Mouse (Mus musculus) splenic B cell, adult 2 months (primary cell): ENCODE data around the gene Hsd17b13.

Experiments
- DNase-seq: peaks from one replicate; pipeline ENCODE4 v3.0.0-alpha.2; 2011; ENCODE audit warnings: low read depth, low spot score
- H3K27me3 ChIP-seq: 2 replicates; pipeline ENCODE4 v1.6.1; 2012; ENCODE audit warnings: mild to moderate bottlenecking, low read length, moderate library complexity, mixed read lengths; ENCODE audit not compliant: control insufficient read depth, poor library complexity, insufficient read depth, severe bottlenecking
- H3K36me3 ChIP-seq: 2 replicates; pipeline ENCODE4 v1.6.1; 2012; ENCODE audit warnings: mild to moderate bottlenecking, low read length, moderate library complexity, mixed read lengths; ENCODE audit not compliant: control insufficient read depth, poor library complexity, insufficient read depth, severe bottlenecking

Hsd17b13 gene

DNA sequence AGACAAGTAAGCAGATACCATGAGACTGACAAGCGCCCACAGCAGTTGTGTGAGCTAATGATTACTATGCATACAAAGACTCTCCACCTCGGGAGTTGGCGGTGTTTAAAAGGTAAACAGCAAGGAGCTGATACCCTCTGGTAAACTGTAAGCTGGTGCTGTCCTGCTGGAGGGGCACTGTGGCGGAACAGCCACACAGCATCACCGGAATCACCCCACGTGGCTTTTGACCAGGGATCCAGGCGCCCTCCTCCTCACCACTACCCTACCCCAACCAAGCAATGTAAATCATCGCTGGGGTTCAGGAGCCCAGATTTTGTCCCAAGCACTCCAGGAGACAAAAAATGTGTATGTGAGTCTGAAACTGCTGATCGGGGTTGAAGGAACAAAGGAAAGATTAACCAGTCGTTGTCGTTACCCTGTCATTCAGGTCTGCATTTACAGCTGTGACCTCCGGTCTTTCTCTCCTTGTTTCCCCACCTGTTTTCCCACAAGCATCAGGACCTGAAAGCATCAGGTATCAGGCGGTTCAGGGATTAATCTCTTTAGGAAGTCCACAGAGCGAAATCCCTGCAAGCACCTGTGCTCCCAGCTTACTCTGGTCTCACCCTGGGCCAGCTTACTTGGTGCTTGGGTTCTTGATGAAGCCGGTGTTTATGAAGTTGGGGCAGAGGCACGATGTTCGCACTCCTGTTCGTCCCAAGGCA lies 25.5 kb upstream of the Hsd17b13 start:
- Histone ChIP-seq H3K27me3 (no peaks in the 10 kb centered on the region), H3K36me3 (peaks cover 16% of the 10 kb centered on the region)
- no peak for DNase-seq

DNA sequence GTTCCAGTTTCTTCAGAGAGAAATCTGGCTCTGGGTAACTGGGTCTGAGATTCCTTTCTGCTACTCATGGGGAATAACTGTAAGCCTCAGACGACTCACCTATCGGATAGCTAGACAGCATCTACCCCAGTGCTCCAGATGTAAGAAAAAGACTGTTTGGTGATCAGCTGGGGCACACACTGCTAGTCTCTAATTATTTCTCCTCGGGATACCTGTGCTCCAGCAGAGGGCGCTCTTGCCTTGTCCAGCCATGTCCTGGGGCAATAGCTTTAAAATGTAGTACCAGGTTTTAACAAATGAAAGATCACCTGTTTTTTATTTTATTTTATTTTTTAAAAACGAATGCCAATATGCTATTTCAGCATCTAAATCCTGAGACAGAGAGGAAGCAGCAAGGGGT lies 22.5 kb upstream of the Hsd17b13 start:
- H3K36me3 ChIP-seq, result peaks cover 9% of the 10 kb centered on the region; the same call in 1 of the 2 replicates
- DNase-seq, result peak; percentile 88
- H3K27me3 ChIP-seq, result no peaks in the 10 kb centered on the region

DNA sequence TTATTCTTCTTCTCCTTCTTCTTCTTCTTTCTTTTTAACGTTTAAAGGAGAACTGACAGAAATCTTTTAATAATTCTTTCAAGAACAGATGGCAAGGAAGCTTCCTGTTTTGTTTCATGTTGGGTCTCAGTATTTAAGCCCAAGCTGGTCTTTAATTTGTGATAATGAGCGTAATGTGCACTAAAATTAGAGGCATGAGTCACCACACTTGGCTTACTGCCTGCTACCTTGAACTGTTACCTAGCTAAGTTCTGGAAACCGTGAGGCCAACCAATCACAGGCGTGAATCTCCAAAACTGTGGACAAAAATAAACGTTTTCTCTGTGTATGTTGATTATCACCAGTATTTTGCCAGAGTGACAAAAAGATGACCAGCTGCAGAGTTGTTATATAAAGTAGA lies 21.5 kb upstream of the Hsd17b13 start:
- Histone ChIP-seq H3K36me3 (peaks cover 9% of the 10 kb centered on the region; the same call in 1 of the 2 replicates), H3K27me3 (no peaks in the 10 kb centered on the region)
- DNase-seq, result no peak

DNA sequence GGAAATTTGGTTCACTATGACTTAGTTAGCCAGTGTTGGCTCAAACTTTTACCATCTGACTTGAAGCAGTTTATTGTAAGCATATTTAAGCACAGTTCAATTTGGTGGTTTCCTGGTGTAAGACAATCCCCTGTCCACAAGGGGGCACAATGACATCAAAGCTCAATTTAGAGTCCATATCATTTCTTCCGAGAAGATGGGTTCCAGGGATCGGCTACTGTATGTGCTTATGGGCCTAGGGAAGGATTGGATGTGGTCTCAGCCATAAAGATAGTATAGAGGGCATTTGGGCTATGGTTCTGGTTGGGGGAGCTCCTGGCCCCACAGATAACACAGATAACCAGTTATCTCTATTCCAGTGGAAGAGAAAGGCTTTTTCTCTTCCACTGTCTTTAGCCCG lies 18.0 kb upstream of the Hsd17b13 start:
- H3K36me3 ChIP-seq, result 0 out of 2 replicates have a peak, but pooled peaks cover 2% of the 10 kb centered on the region
- H3K27me3 ChIP-seq, result no peaks in the 10 kb centered on the region
- DNase-seq, result peak; percentile 57

DNA sequence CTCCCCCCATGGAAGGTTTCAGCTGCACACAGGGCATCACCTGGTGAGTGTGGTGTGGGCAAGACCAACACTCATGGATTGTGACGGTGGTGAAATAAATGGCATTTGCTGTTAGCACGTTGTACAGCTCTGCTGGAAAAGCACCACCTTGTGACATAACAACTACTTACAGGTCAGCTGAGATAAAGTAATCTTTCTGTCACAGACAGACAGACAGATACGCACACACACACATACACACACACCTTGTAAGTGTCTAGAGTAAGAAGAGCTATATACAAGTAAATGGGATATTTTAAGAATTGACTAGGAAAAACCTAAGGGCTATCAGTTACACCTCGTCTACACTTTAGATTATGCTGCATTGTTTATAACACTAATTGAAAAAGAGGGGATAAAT lies 17.5 kb upstream of the Hsd17b13 start:
- no peaks in the 10 kb centered on the region for H3K27me3 ChIP-seq
- peaks cover 4% of the 10 kb centered on the region; the same call in 1 of the 2 replicates for H3K36me3 ChIP-seq
- no peak for DNase-seq

DNA sequence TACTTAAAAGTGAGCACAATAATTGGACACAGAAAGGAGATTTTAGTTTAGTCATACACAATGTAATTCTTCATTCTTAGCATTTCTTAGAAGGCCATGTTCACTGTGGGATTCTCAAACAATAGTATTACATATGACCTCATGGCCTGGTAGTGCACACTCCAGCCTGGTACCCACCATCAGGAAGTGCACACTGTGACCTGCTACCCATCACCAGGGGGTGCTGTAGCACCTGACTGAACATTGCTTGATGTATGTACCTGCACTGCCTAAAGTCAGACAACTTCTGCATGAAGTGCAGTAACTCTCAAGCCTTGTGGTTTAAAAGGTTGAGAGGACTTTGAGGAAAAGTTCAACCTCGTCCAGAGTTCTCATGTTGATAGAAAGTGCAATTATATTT lies 16.4 kb upstream of the Hsd17b13 start:
- peak; percentile 57 for DNase-seq
- Histone ChIP-seq H3K36me3 (peaks cover 2% of the 10 kb centered on the region; the same call in 1 of the 2 replicates), H3K27me3 (no peaks in the 10 kb centered on the region)

DNA sequence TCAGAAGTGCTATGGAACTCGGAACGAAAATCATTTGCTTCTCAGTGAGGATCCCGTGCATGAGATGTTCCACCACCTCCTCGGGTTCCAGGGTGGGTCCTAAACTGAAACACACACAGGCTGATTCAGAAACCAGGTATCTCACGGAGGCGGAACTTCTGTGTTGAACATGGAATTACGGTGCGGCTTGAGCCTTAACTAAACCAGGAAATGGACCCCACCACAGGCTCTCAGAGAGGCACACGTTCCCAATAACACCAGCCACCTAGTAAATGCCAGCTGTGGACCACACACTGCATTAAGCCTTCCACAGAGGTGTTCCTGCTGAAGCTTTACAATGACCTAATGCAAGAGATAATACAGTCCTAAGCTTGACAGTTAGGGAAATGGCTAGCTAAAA lies 15.6 kb upstream of the Hsd17b13 start:
- Histone ChIP-seq H3K36me3 (peaks cover 2% of the 10 kb centered on the region; the same call in 1 of the 2 replicates), H3K27me3 (no peaks in the 10 kb centered on the region)
- no peak for DNase-seq

DNA sequence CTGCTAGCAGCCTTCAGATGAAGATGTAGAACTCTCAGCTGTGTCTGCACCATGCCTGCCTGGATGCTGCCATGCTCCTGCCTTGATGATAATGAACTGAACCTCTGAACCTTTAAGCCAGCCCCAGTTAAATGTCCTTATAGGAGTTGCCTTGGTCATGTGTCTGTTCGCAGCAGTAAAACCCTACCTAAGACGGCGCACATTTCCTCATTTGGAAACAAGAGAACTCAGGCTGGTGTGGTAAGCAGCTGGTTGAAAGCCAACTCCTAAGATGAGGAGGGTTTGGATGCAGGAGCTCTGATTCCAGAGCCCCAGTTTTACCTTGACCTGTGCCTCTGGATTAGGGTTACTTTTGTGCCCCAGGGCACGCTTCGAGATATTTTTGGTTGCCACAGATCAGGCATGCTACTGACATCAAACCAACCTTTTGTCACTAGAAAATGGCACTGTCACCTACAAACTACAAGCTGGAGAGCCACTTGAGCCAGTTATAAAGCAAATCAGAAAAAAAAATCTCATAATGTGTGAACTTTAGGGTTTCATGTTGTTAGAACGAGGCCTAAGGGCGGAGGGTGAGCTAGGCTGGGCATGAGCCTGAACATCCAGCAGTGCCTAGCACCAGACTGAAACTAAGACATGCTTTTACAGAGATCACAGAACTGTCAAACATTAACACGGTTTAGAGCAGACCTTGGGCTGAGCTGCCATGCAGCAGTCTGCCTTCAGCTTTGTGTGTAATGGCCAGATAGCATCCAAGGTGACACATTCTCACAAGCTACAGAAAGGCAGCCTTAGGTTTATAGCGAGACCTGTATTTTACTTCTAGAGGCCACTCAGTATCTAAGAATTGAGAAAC lies 3.7 kb upstream of the Hsd17b13 start:
- no peaks in the 10 kb centered on the region for H3K27me3 ChIP-seq
- no peak for DNase-seq
- H3K36me3 ChIP-seq, result no peaks in the 10 kb centered on the region

DNA sequence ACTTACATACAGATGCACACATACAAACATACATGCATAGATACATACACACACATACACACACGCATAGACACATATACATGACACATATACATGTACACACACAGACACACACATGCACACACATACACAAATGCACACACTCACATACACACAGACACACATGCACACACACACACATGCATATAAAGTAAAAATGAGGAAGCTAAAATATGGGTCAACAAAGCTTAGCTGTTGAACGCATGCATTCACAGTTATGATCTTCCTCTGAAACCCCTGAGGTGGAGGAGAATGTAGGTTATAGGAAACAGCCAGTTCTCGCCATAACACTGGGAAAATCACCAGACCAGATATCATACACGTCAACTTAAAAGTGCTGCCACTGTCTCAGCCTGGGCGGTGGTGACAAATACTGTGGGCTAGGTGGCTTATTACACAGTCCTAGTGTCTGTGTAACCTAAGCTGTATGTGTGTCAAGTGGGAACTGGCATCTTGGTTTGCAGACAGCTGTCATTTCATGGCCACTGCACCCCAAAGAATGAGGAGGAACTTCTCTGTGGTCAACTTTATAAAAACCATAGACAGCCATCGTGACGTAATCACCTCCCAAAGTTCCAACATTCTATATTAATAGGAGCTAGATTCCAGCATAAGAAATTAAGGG lies 829 bp upstream of the Hsd17b13 start:
- no peaks in the 10 kb centered on the region for H3K27me3 ChIP-seq
- H3K36me3 ChIP-seq, result no peaks in the 10 kb centered on the region
- peak; percentile 32 for DNase-seq

DNA sequence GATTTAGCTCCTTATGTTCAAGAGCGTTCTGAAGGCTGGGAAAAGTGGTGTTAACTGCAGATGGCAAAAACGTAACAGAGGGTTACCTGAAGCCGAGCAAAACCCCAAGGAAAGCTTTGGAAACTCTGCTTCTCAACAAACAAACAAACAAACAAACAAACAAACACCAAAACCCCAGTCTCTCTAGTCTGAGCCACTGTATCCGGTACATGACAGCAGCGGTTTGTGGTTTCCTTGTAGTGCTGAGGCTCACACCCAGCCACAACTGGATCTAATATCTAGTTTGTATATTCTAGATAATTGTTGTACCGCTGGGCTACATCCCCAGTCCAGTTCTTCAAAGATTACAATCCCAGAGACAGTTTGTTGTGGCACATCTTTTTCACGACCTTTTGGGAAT lies 1.5 kb downstream of the Hsd17b13 start:
- no peaks in the 10 kb centered on the region for H3K36me3 ChIP-seq
- no peaks in the 10 kb centered on the region for H3K27me3 ChIP-seq
- no peak for DNase-seq

DNA sequence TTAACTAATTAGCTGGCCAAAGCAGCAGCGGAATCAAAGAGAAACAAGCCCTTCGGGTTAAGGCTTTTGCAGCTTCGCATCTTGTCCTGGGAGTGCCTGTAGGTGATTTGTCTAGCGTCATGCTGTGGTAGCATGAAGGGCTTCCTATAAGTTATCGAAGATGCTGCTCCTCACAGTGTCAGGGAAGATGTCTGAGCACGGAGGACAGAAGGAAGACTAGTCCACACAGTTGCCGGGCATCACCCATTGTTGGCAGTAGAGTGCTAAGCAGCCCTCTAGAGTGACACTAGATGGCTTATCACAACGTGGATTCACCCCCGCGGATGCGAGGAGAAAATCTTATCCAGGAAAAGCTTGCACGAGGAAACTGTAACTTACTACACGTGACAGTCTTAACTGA lies 4.4 kb downstream of the Hsd17b13 start:
- DNase-seq, result peak; percentile 35

DNA sequence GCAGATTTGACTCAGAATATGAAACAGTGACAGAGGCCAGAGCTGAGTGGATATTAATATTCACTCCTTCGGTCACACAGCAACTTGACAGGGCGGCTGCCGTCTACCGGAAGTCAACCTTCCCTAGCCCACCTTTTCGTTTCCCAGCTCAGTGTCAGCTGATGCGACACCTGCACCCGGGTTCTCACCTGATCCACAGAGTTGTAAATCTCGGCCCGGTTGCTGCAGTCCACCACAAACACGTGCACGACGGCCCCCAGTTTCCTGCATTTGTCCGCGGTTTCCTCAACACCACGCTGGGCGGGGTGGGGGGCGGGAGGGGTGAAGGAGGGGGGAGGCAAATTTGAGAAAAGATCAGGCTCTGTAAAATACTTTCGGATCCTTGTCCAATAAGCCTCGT lies 4.8 kb downstream of the Hsd17b13 start:
- DNase-seq, result peak; percentile 67
- Histone ChIP-seq H3K36me3 (no peaks in the 10 kb centered on the region), H3K27me3 (no peaks in the 10 kb centered on the region)

More for the DNA sequence above, 4.4 kb downstream of the Hsd17b13 start:
- H3K36me3 ChIP-seq, result no peaks in the 10 kb centered on the region
- H3K27me3 ChIP-seq, result no peaks in the 10 kb centered on the region

DNA sequence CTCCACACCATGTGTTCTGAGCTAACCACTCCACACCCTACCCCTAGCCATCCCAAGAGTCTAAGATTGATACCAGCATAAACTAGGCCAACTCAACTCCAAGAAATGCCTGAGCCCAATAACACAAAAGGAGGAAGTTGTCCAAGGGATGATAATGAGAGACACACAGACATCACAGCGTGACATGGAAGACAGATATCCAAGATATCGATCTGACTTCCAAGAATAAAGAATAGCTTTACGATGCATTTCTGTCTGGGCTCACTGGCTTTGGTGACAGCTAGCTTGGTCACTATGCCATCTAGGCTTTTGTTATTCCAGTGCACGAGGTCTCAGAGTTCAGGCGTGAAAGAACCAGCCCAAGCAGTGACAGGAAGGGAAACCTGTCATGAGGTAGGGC lies 6.2 kb downstream of the Hsd17b13 start:
- peak; percentile 18 for DNase-seq
- no peaks in the 10 kb centered on the region for H3K27me3 ChIP-seq
- H3K36me3 ChIP-seq, result no peaks in the 10 kb centered on the region

DNA sequence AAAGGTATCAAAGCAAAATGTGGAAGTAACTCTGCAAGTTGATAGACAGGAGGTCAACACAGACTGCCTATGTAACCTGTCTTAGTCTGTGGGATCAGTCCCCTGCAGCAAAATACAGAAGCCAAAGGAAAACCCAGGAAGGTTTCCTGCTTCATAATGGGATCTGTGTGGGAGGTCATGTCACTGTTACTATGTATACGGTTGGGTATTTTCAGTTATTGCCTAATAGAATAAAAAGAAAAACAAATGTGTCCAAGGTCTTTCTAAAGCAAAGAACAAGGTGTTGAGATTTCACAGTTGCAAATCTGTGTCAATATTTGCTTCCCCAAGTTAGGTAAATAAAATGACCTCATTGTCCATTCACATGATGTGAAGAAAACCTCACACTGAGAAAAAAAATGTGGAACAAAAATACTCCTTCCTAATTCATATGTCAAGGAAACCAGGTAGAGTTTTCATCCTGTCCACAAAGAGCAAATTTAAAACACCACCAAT lies 14.2 kb downstream of the Hsd17b13 start:
- no peaks in the 10 kb centered on the region for H3K36me3 ChIP-seq
- no peaks in the 10 kb centered on the region for H3K27me3 ChIP-seq
- DNase-seq, result no peak

DNA sequence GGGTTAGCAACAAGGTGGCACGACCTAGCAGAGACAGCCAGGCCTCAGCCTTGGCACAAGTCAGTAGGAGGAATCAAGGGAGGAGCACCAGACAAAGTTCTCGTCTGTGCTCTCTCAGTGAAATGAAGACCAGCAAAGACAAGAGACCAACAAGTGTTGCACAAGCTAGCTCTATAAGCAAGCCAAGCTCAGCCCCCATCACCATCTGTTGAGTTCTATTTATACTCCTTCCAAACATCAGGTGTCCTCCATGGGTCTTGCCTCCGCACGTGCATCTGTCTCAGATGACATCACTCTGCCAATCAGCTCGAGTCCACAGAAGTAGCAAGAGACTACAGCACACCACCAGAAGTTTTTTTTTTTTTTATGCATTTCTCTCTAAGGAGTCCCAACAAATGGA lies 22.6 kb downstream of the Hsd17b13 start:
- Histone ChIP-seq H3K36me3 (no peaks in the 10 kb centered on the region), H3K27me3 (no peaks in the 10 kb centered on the region)
- DNase-seq, result no peak
